Mouse (Mus musculus) ES-Bruce4 (cell line): ENCODE measurements around the gene Pcyox1.

Experiments
- CTCF ChIP-seq: IDR thresholded peaks from one replicate; pipeline ENCODE4 v1.8.1; 2011; ENCODE audit warnings: low read depth, low read length
- POLR2A ChIP-seq: IDR thresholded peaks from one replicate; pipeline ENCODE4 v1.8.1; 2011; ENCODE audit warnings: low read length; ENCODE audit not compliant: insufficient read depth

GRCm38 (mm10) chr6:86370764-86371339, 26.1 kb downstream of the Pcyox1 start, which contains the start of gene Snrpg:
- TF ChIP-seq CTCF (no peak), POLR2A (no peak)
